Mouse (Mus musculus) heart, embryonic 12.5 days (tissue): Measurements from ENCODE around the gene Kif26b. TPM values are rescaled to one million over a fixed set of nuclear protein-coding genes. Genes with fewer than 3 reads are reported as not detected.

Experiments used
- ATAC-seq: fragments of 200-750 bp; cut with Nextera tagmentation; 2 replicates; pipeline ENCODE4 v1.8.0; 2017; ENCODE audit warnings: moderate TSS enrichment, moderate library complexity; ENCODE audit not compliant: insufficient number of reproducible peaks, low FRiP score
- H3K27ac ChIP-seq: fragments of 300-500 bp; sonication (generic); 2 replicates; pipeline ENCODE4 v1.5.1; 2016; ENCODE audit warnings: mild to moderate bottlenecking, moderate library complexity; ENCODE audit not compliant: poor library complexity, severe bottlenecking
- H3K27me3 ChIP-seq: fragments of 300-500 bp; sonication (generic); replicated peaks from 2 replicates; pipeline ENCODE4 v1.6.1; 2016; ENCODE audit warnings: mild to moderate bottlenecking, moderate library complexity
- H3K36me3 ChIP-seq: fragments of 300-500 bp; sonication (generic); 2 replicates; pipeline ENCODE4 v1.6.1; 2016; ENCODE audit warnings: mild to moderate bottlenecking, moderate library complexity
- H3K4me1 ChIP-seq: fragments of 300-500 bp; sonication (generic); replicated peaks from 2 replicates; pipeline ENCODE4 v1.6.1; 2016; ENCODE audit warnings: mild to moderate bottlenecking
- H3K4me2 ChIP-seq: fragments of 300-500 bp; sonication (generic); 2 replicates; pipeline ENCODE4 v1.6.1; 2016; ENCODE audit warnings: mild to moderate bottlenecking, moderate library complexity
- H3K4me3 ChIP-seq: fragments of 300-500 bp; sonication (generic); 2 replicates; pipeline ENCODE4 v1.5.1; 2016; ENCODE audit warnings: mild to moderate bottlenecking
- H3K9ac ChIP-seq: fragments of 300-500 bp; sonication (generic); 2 replicates; pipeline ENCODE4 v1.6.1; 2016; ENCODE audit warnings: mild to moderate bottlenecking, moderate library complexity
- H3K9me3 ChIP-seq: fragments of 300-500 bp; sonication (generic); replicated peaks from 2 replicates; pipeline ENCODE4 v1.6.1; 2016; ENCODE audit warnings: mild to moderate bottlenecking, moderate library complexity
- WGBS: fragments of 180-500 bp; shearing (Covaris S2); methylation state at CpG from one replicate; pipeline ENCODE4 v1.1.7; 2016; 5-methylcytosine and 5-hydroxymethylcytosine counted together
- polyA plus RNA-seq: library from polyadenylated mRNA; unstranded; fragments of >200 nt; fragmentation: Nextera tagmentation; extraction: Ambion mirVana; gene quantifications from 2 replicates; pipeline ENCODE4 v1.2.1, GENCODE M21; 2016

Gene Kif26b
- polyA plus RNA-seq, 1 experiment from 2014 or later = 25.1 TPM

- no peaks in the 10 kb centered on the region for H3K27me3 ChIP-seq
- no peak for ATAC-seq
Measured at GRCm38 (mm10) chr1:178691679-178692078, 162.8 kb downstream of the Kif26b start.

GRCm38 (mm10) chr1:178700102-178700501 is 171.2 kb downstream of the Kif26b start:
- H3K9ac ChIP-seq = no peak overlapping the region
- no peak for ATAC-seq

More at GRCm38 (mm10) chr1:178691679-178692078, 162.8 kb downstream of the Kif26b start:
- Histone ChIP-seq H3K4me2 (no peak overlapping the region), H3K4me3 (no peak overlapping the region), H3K27ac (no peak overlapping the region), H3K4me1 (peaks cover 30% of the 10 kb centered on the region), H3K36me3 (no peaks in the 10 kb centered on the region), H3K9me3 (no peaks in the 10 kb centered on the region), H3K9ac (no peak overlapping the region)
- 81% methylated on average over 3 of the region's 3 CpGs for WGBS

GRCm38 (mm10) chr1:178703496-178703895 is 174.6 kb downstream of the Kif26b start:
- 0 out of 2 replicates have a peak, but pooled peaks cover 2% of the 10 kb centered on the region for H3K36me3 ChIP-seq
- H3K9ac ChIP-seq = no peak overlapping the region
- WGBS = 54% methylated on average over 8 of the region's 8 CpGs
- H3K4me3 ChIP-seq = no peak overlapping the region
- no peaks in the 10 kb centered on the region for H3K9me3 ChIP-seq
- H3K27me3 ChIP-seq = no peaks in the 10 kb centered on the region
- H3K4me1 ChIP-seq = peaks cover 8% of the 10 kb centered on the region; the same call in 1 of the 2 replicates
- ATAC-seq = no peak
- no peak overlapping the region for H3K27ac ChIP-seq
- no peak overlapping the region for H3K4me2 ChIP-seq

More at GRCm38 (mm10) chr1:178700102-178700501, 171.2 kb downstream of the Kif26b start:
- Histone ChIP-seq H3K4me3 (no peak overlapping the region), H3K36me3 (no peaks in the 10 kb centered on the region), H3K27me3 (no peaks in the 10 kb centered on the region), H3K27ac (no peak overlapping the region), H3K9me3 (no peaks in the 10 kb centered on the region), H3K4me2 (no peak overlapping the region), H3K4me1 (peaks cover 6% of the 10 kb centered on the region; the same call in 1 of the 2 replicates)
- 70% methylated on average over 4 of the region's 4 CpGs for WGBS

- Histone ChIP-seq H3K27me3 (no peaks in the 10 kb centered on the region), H3K4me3 (no peak overlapping the region), H3K27ac (no peak overlapping the region), H3K9ac (no peak overlapping the region), H3K36me3 (0 out of 2 replicates have a peak, but pooled peaks cover 2% of the 10 kb centered on the region), H3K4me1 (peaks cover 27% of the 10 kb centered on the region), H3K9me3 (no peaks in the 10 kb centered on the region), H3K4me2 (no peak overlapping the region)
- no peak for ATAC-seq
- 72% methylated on average over 7 of the region's 7 CpGs for WGBS
Measured at GRCm38 (mm10) chr1:178707925-178708351, 179.0 kb downstream of the Kif26b start.

GRCm38 (mm10) chr1:178708356-178708755 is 179.4 kb downstream of the Kif26b start:
- H3K9me3 ChIP-seq = no peaks in the 10 kb centered on the region
- 75% methylated on average over 1 of the region's 1 CpGs for WGBS

GRCm38 (mm10) chr1:178712189-178712873 is 183.4 kb downstream of the Kif26b start:
- no peaks in the 10 kb centered on the region for H3K27me3 ChIP-seq
- H3K4me2 ChIP-seq = no peak overlapping the region

More at GRCm38 (mm10) chr1:178708356-178708755, 179.4 kb downstream of the Kif26b start:
- Histone ChIP-seq H3K9ac (no peak overlapping the region), H3K4me3 (no peak overlapping the region), H3K27ac (no peak overlapping the region), H3K4me2 (no peak overlapping the region), H3K27me3 (no peaks in the 10 kb centered on the region), H3K4me1 (peaks cover 28% of the 10 kb centered on the region), H3K36me3 (0 out of 2 replicates have a peak, but pooled peaks cover 2% of the 10 kb centered on the region)
- ATAC-seq = no peak

GRCm38 (mm10) chr1:178714209-178714608 is 185.3 kb downstream of the Kif26b start:
- no peak overlapping the region for H3K4me2 ChIP-seq
- H3K36me3 ChIP-seq = peaks cover 24% of the 10 kb centered on the region
- no peak overlapping the region for H3K9ac ChIP-seq
- ATAC-seq = no peak
- H3K27ac ChIP-seq = no peak overlapping the region
- no peaks in the 10 kb centered on the region for H3K27me3 ChIP-seq
- no peak overlapping the region for H3K4me3 ChIP-seq
- WGBS = 92% methylated on average over 5 of the region's 5 CpGs
- H3K4me1 ChIP-seq = peaks cover 49% of the 10 kb centered on the region
- H3K9me3 ChIP-seq = no peaks in the 10 kb centered on the region

More at GRCm38 (mm10) chr1:178712189-178712873, 183.4 kb downstream of the Kif26b start:
- Histone ChIP-seq H3K36me3 (peaks cover 8% of the 10 kb centered on the region), H3K4me3 (no peak overlapping the region), H3K9ac (no peak overlapping the region), H3K4me1 (peaks cover 45% of the 10 kb centered on the region), H3K27ac (peak overlapping the region; percentile 13; the same call in 1 of the 2 replicates), H3K9me3 (no peaks in the 10 kb centered on the region)
- ATAC-seq = no peak
- 47% methylated on average over 9 of the region's 9 CpGs for WGBS

GRCm38 (mm10) chr1:178716411-178716810 is 187.5 kb downstream of the Kif26b start:
- WGBS = 36% methylated on average over 2 of the region's 2 CpGs
- Histone ChIP-seq H3K4me2 (no peak overlapping the region), H3K27me3 (no peaks in the 10 kb centered on the region), H3K9ac (no peak overlapping the region), H3K4me3 (no peak overlapping the region), H3K36me3 (peaks cover 32% of the 10 kb centered on the region), H3K9me3 (no peaks in the 10 kb centered on the region), H3K4me1 (peaks cover 49% of the 10 kb centered on the region), H3K27ac (peak overlapping the region; percentile 93)
- ATAC-seq = no peak

- Histone ChIP-seq H3K4me3 (no peak overlapping the region), H3K36me3 (peaks cover 32% of the 10 kb centered on the region), H3K4me2 (no peak overlapping the region), H3K27me3 (no peaks in the 10 kb centered on the region), H3K4me1 (peaks cover 38% of the 10 kb centered on the region), H3K9ac (no peak overlapping the region), H3K9me3 (no peaks in the 10 kb centered on the region), H3K27ac (no peak overlapping the region)
- 63% methylated on average over 2 of the region's 2 CpGs for WGBS
- ATAC-seq = no peak
Measured at GRCm38 (mm10) chr1:178720821-178721220, 191.9 kb downstream of the Kif26b start.

- no peak overlapping the region for H3K4me3 ChIP-seq
- H3K9me3 ChIP-seq = no peaks in the 10 kb centered on the region
- 79% methylated on average over 4 of the region's 4 CpGs for WGBS
- ATAC-seq = no peak
- no peak overlapping the region for H3K27ac ChIP-seq
- H3K4me2 ChIP-seq = no peak overlapping the region
- H3K4me1 ChIP-seq = peaks cover 27% of the 10 kb centered on the region
- no peak overlapping the region for H3K9ac ChIP-seq
- peaks cover 23% of the 10 kb centered on the region for H3K36me3 ChIP-seq
- no peaks in the 10 kb centered on the region for H3K27me3 ChIP-seq
Measured at GRCm38 (mm10) chr1:178722793-178723192, 193.9 kb downstream of the Kif26b start.

GRCm38 (mm10) chr1:178725536-178725935 is 196.6 kb downstream of the Kif26b start:
- ATAC-seq = no peak
- WGBS = 45% methylated on average over 3 of the region's 3 CpGs
- no peak overlapping the region for H3K4me2 ChIP-seq
- no peak overlapping the region for H3K4me3 ChIP-seq
- no peaks in the 10 kb centered on the region for H3K9me3 ChIP-seq
- H3K27me3 ChIP-seq = no peaks in the 10 kb centered on the region
- H3K4me1 ChIP-seq = peaks cover 20% of the 10 kb centered on the region
- peaks cover 4% of the 10 kb centered on the region; the same call in 1 of the 2 replicates for H3K36me3 ChIP-seq
- H3K9ac ChIP-seq = no peak overlapping the region
- H3K27ac ChIP-seq = no peak overlapping the region
